Mouse (Mus musculus) spleen, postnatal 4 days (tissue): ENCODE data around the gene Isg20l2.
A peak's percentile ranks its signal among the peaks of the same experiment; 100 is the strongest.

ENCODE experiments used
- DNase-seq, 2 experiments: peaks; one replicate each; pipeline ENCODE4 v3.0.0; 2022; ENCODE audit warnings: low spot score in 2 of 2

Isg20l2 gene

GRCm38 (mm10) chr3:87974381-87974987 is 44.4 kb downstream of the Isg20l2 start:
- peak in 1 of 2 experiments; percentile 56 for DNase-seq

- DNase-seq = peak in 1 of 2 experiments; percentile 56
These were observed 49.4 kb downstream of the Isg20l2 start for GRCm38 (mm10) chr3:87979493-87979892.

GRCm38 (mm10) chr3:87980085-87980484 is 50.0 kb downstream of the Isg20l2 start:
- peak in 1 of 2 experiments; percentile 51 for DNase-seq

- DNase-seq = peak in 1 of 2 experiments; percentile 55
These were observed 50.6 kb downstream of the Isg20l2 start for GRCm38 (mm10) chr3:87980728-87981127.

- DNase-seq = no peak
These were observed 51.2 kb downstream of the Isg20l2 start for GRCm38 (mm10) chr3:87981214-87981760.

- DNase-seq = no peak
These were observed 52.1 kb downstream of the Isg20l2 start for GRCm38 (mm10) chr3:87981894-87982835.

- peak in 1 of 2 experiments; percentile 58 for DNase-seq
These were observed 52.9 kb downstream of the Isg20l2 start for GRCm38 (mm10) chr3:87982836-87983601.

GRCm38 (mm10) chr3:87983627-87984026 is 53.5 kb downstream of the Isg20l2 start:
- no peak for DNase-seq

GRCm38 (mm10) chr3:87984094-87984493 is 54.0 kb downstream of the Isg20l2 start:
- no peak for DNase-seq

- no peak for DNase-seq
These were observed 55.6 kb downstream of the Isg20l2 start for GRCm38 (mm10) chr3:87985505-87986320.

GRCm38 (mm10) chr3:87986868-87987267 is 56.8 kb downstream of the Isg20l2 start:
- DNase-seq = peak; percentile 90 to 98

- no peak for DNase-seq
These were observed 57.5 kb downstream of the Isg20l2 start for GRCm38 (mm10) chr3:87987633-87988032.

- DNase-seq = no peak
These were observed 58.0 kb downstream of the Isg20l2 start for GRCm38 (mm10) chr3:87988068-87988467.

- DNase-seq = peak in 1 of 2 experiments; percentile 54
These were observed 59.8 kb downstream of the Isg20l2 start for GRCm38 (mm10) chr3:87989935-87990334.
